Comparison of ENCODE assay signal across 35 mouse cellular contexts in the genomic region with DNA sequence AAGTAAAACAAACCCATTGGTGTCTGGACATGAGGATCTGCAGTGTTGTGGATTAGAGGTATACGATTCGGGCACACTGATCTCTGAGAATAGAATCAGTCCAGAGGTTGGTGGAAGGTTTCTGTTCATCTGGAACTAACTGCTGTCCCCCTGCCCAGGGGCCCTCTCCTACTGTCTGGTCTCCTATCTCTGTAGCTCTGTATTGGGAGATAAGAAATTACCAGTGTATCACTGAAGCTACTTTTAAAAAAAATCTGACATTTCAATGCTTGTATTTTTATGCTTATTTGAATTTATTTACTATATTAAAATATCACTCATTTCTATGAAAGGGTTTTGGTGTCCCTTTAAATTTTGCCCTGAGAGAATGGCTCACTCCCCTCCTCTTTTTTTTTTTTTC.
"Had no signal": no experiment of that assay in that cellular context is flagged by ENCODE, and none has a peak within 500 bp of the region (broad histone marks: within the 10 kb centered on the region; RNA-seq: fewer than 3 reads in every experiment).

No protein-coding gene starts in this region.

- H3K27me3 ChIP-seq: heart, embryonic 13.5 days; heart, embryonic 15.5 days; hindbrain, embryonic 12.5 days; hindbrain, embryonic 13.5 days; hindbrain, embryonic 15.5 days; intestine, embryonic 15.5 days; kidney, embryonic 15.5 days had no signal

- H3K4me1 ChIP-seq: heart, embryonic 15.5 days; hindbrain, embryonic 13.5 days; hindbrain, embryonic 15.5 days had no signal

- ATAC-seq: hindbrain, embryonic 16.5 days; hindbrain, postnatal 0 days; inflammation-experienced regulatory T-cells, adult 6 months; intestine, embryonic 15.5 days; intestine, embryonic 16.5 days; intestine, postnatal 0 days had no signal

- H3K27ac ChIP-seq: heart, embryonic 13.5 days; heart, embryonic 15.5 days; hindbrain, embryonic 10.5 days; hindbrain, embryonic 12.5 days; hindbrain, embryonic 13.5 days; hindbrain, embryonic 14.5 days; hindbrain, embryonic 15.5 days; hindbrain, postnatal 0 days; intestine, embryonic 15.5 days; kidney, embryonic 15.5 days; kidney, postnatal 0 days; layer of hippocampus, adult 2 months; left cerebral cortex, adult 2 months had no signal

- H3K9me3 ChIP-seq: heart, embryonic 12.5 days; heart, embryonic 13.5 days; heart, embryonic 15.5 days; hindbrain, embryonic 10.5 days; hindbrain, embryonic 12.5 days; hindbrain, embryonic 13.5 days; hindbrain, embryonic 15.5 days; intestine, embryonic 15.5 days; kidney, embryonic 15.5 days had no signal

- H3K4me2 ChIP-seq: heart, embryonic 11.5 days; heart, embryonic 12.5 days; heart, embryonic 13.5 days; heart, embryonic 15.5 days; hindbrain, embryonic 12.5 days; hindbrain, embryonic 13.5 days; hindbrain, embryonic 14.5 days; hindbrain, embryonic 15.5 days; intestine, embryonic 15.5 days; kidney, embryonic 15.5 days had no signal

- DNase-seq: heart, postnatal 10 days; heart, postnatal 14 days; heart, postnatal 36 days; heart, postnatal 4 days; kidney, adult 11 months; kidney, adult 18-20 months; kidney, adult 2 months; kidney, adult 8-10 months; kidney, adult 9 months; kidney, postnatal 10 days; kidney, postnatal 14 days; kidney, postnatal 25 days; kidney, postnatal 36 days; kidney, postnatal 4 days; layer of hippocampus, adult 9-11 months; layer of hippocampus, postnatal 36 days had no signal

- H3K9ac ChIP-seq: heart, embryonic 12.5 days; heart, embryonic 13.5 days; heart, embryonic 15.5 days; hindbrain, embryonic 12.5 days; hindbrain, embryonic 13.5 days; hindbrain, embryonic 14.5 days; hindbrain, embryonic 15.5 days; intestine, embryonic 15.5 days; kidney, embryonic 15.5 days had no signal

- H3K36me3 ChIP-seq: heart, embryonic 12.5 days; heart, embryonic 13.5 days; heart, embryonic 15.5 days; hindbrain, embryonic 10.5 days; hindbrain, embryonic 12.5 days; hindbrain, embryonic 13.5 days; hindbrain, embryonic 15.5 days; intestine, embryonic 15.5 days; kidney, embryonic 15.5 days had no signal

- H3K4me3 ChIP-seq: heart, embryonic 12.5 days; heart, embryonic 13.5 days; heart, embryonic 15.5 days; hindbrain, embryonic 10.5 days; hindbrain, embryonic 12.5 days; hindbrain, embryonic 13.5 days; hindbrain, embryonic 15.5 days; intestine, embryonic 15.5 days; kidney, embryonic 15.5 days; layer of hippocampus, adult 2 months; left cerebral cortex, adult 2 months had no signal
